Mouse (Mus musculus) neural tube, embryonic 15.5 days (tissue): ENCODE data around the gene C1qc. TPM values are rescaled to one million over a fixed set of nuclear protein-coding genes. Genes with fewer than 3 reads are reported as not detected.
A peak's percentile ranks its signal among the peaks of the same experiment; 100 is the strongest.

Source experiments
- ATAC-seq: fragments of 200-750 bp; cut with Nextera tagmentation; 2 replicates; pipeline ENCODE4 v1.8.0; 2017; ENCODE audit warnings: mild to moderate bottlenecking, moderate TSS enrichment, moderate library complexity; ENCODE audit not compliant: low FRiP score
- H3K27ac ChIP-seq: fragments of 300-500 bp; sonication (generic); replicated peaks from 2 replicates; pipeline ENCODE4 v1.5.1; 2015; ENCODE audit warnings: mild to moderate bottlenecking, inconsistent platforms
- H3K27me3 ChIP-seq: fragments of 300-500 bp; sonication (generic); replicated peaks from 2 replicates; pipeline ENCODE4 v1.6.1; 2015; ENCODE audit warnings: inconsistent platforms
- H3K36me3 ChIP-seq: fragments of 300-500 bp; sonication (generic); 2 replicates; pipeline ENCODE4 v1.6.1; 2015; ENCODE audit warnings: inconsistent platforms
- H3K4me1 ChIP-seq: fragments of 300-500 bp; sonication (generic); 2 replicates; pipeline ENCODE4 v1.6.1; 2015; ENCODE audit warnings: inconsistent platforms
- H3K4me2 ChIP-seq: fragments of 300-500 bp; sonication (generic); 2 replicates; pipeline ENCODE4 v1.6.1; 2015; ENCODE audit warnings: inconsistent platforms, mild to moderate bottlenecking, moderate library complexity
- H3K4me3 ChIP-seq: fragments of 300-500 bp; sonication (generic); replicated peaks from 2 replicates; pipeline ENCODE4 v1.5.1; 2015; ENCODE audit warnings: mild to moderate bottlenecking, inconsistent platforms
- H3K9ac ChIP-seq: fragments of 300-500 bp; sonication (generic); replicated peaks from 2 replicates; pipeline ENCODE4 v1.6.1; 2015; ENCODE audit warnings: mild to moderate bottlenecking, inconsistent platforms
- H3K9me3 ChIP-seq: fragments of 300-500 bp; sonication (generic); replicated peaks from 2 replicates; pipeline ENCODE4 v1.6.1; 2016; ENCODE audit warnings: inconsistent platforms
- WGBS: fragments of 180-500 bp; shearing (Covaris S2); methylation state at CpG from one replicate; pipeline ENCODE4 v1.1.7; 2015; ENCODE audit warnings: mixed read lengths; 5-methylcytosine and 5-hydroxymethylcytosine counted together
- polyA plus RNA-seq: library from polyadenylated mRNA; unstranded; fragments of >200 nt; fragmentation: Nextera tagmentation; extraction: Ambion mirVana; gene quantifications from 2 replicates; pipeline ENCODE4 v1.2.1, GENCODE M21; 2015

Gene C1qc
- polyA plus RNA-seq, 1 experiment from 2014 or later = 28.4 TPM

GRCm38 (mm10) chr4:136895861-136896260, 3.0 kb upstream of the C1qc start:
- H3K4me1 ChIP-seq = peaks cover 14% of the 10 kb centered on the region
- 5% methylated on average over 15 of the region's 15 CpGs for WGBS
- no peak overlapping the region for H3K27ac ChIP-seq
- H3K4me3 ChIP-seq = no peak overlapping the region
- no peaks in the 10 kb centered on the region for H3K9me3 ChIP-seq
- H3K36me3 ChIP-seq = no peaks in the 10 kb centered on the region
- no peak overlapping the region for H3K9ac ChIP-seq
- H3K4me2 ChIP-seq = peak overlapping the region; percentile 48
- no peak for ATAC-seq
- peaks cover 46% of the 10 kb centered on the region for H3K27me3 ChIP-seq

GRCm38 (mm10) chr4:136894821-136895220, 2.0 kb upstream of the C1qc start:
- no peak for ATAC-seq
- WGBS = 73% methylated on average over 4 of the region's 4 CpGs
- H3K27me3 ChIP-seq = peaks cover 48% of the 10 kb centered on the region

GRCm38 (mm10) chr4:136893691-136894543, 1.1 kb upstream of the C1qc start:
- ATAC-seq = peak; percentile 77

More at GRCm38 (mm10) chr4:136894821-136895220, 2.0 kb upstream of the C1qc start:
- Histone ChIP-seq H3K9ac (no peak overlapping the region), H3K36me3 (no peaks in the 10 kb centered on the region), H3K4me3 (no peak overlapping the region), H3K27ac (no peak overlapping the region), H3K9me3 (no peaks in the 10 kb centered on the region), H3K4me2 (no peak overlapping the region), H3K4me1 (peaks cover 14% of the 10 kb centered on the region)

GRCm38 (mm10) chr4:136892371-136892770, 494 bp downstream of the C1qc start:
- Histone ChIP-seq H3K9ac (no peak overlapping the region), H3K27ac (no peak overlapping the region), H3K4me3 (no peak overlapping the region), H3K4me1 (peaks cover 14% of the 10 kb centered on the region), H3K9me3 (no peaks in the 10 kb centered on the region), H3K36me3 (no peaks in the 10 kb centered on the region), H3K4me2 (no peak overlapping the region), H3K27me3 (peaks cover 48% of the 10 kb centered on the region)
- ATAC-seq = no peak
- 54% methylated on average over 7 of the region's 7 CpGs for WGBS

More at GRCm38 (mm10) chr4:136893691-136894543, 1.1 kb upstream of the C1qc start:
- no peak overlapping the region for H3K4me3 ChIP-seq
- no peak overlapping the region for H3K4me2 ChIP-seq
- peaks cover 48% of the 10 kb centered on the region for H3K27me3 ChIP-seq
- H3K9ac ChIP-seq = no peak overlapping the region
- H3K27ac ChIP-seq = no peak overlapping the region
- 4% methylated on average over 9 of the region's 9 CpGs for WGBS
- H3K9me3 ChIP-seq = no peaks in the 10 kb centered on the region
- no peaks in the 10 kb centered on the region for H3K36me3 ChIP-seq
- peaks cover 14% of the 10 kb centered on the region for H3K4me1 ChIP-seq

GRCm38 (mm10) chr4:136891115-136891514, 1.8 kb downstream of the C1qc start:
- WGBS = 88% methylated on average over 4 of the region's 4 CpGs
- H3K9ac ChIP-seq = no peak overlapping the region
- H3K4me1 ChIP-seq = peaks cover 15% of the 10 kb centered on the region
- no peaks in the 10 kb centered on the region for H3K9me3 ChIP-seq
- no peaks in the 10 kb centered on the region for H3K36me3 ChIP-seq
- peaks cover 35% of the 10 kb centered on the region for H3K27me3 ChIP-seq
- no peak overlapping the region for H3K27ac ChIP-seq
- no peak overlapping the region for H3K4me3 ChIP-seq
- no peak overlapping the region for H3K4me2 ChIP-seq
- ATAC-seq = no peak

GRCm38 (mm10) chr4:136889981-136890380, 2.9 kb downstream of the C1qc start:
- no peaks in the 10 kb centered on the region for H3K9me3 ChIP-seq
- H3K4me2 ChIP-seq = no peak overlapping the region
- H3K9ac ChIP-seq = no peak overlapping the region
- ATAC-seq = no peak
- H3K36me3 ChIP-seq = no peaks in the 10 kb centered on the region
- 90% methylated on average over 15 of the region's 15 CpGs for WGBS
- peaks cover 13% of the 10 kb centered on the region for H3K4me1 ChIP-seq
- no peak overlapping the region for H3K27ac ChIP-seq
- peaks cover 27% of the 10 kb centered on the region; the same call in 1 of the 2 replicates for H3K27me3 ChIP-seq
- no peak overlapping the region for H3K4me3 ChIP-seq

GRCm38 (mm10) chr4:136887714-136888113, 5.2 kb downstream of the C1qc start:
- no peak overlapping the region for H3K27ac ChIP-seq
- ATAC-seq = no peak

GRCm38 (mm10) chr4:136886101-136886500, 6.8 kb downstream of the C1qc start, which contains the start of gene C1qb:
Gene C1qb (minus strand): TSS chr4:136886187.
- no peak within 1 kb of the TSS for H3K4me3 ChIP-seq
- no peaks in the 10 kb centered on the region for H3K9me3 ChIP-seq
- no peaks in the 10 kb centered on the region for H3K36me3 ChIP-seq
- H3K27me3 ChIP-seq = peaks cover 4% of the 10 kb centered on the region; the same call in 1 of the 2 replicates
- H3K9ac ChIP-seq = no peak within 1 kb of the TSS
- H3K4me2 ChIP-seq = no peak within 1 kb of the TSS
- H3K4me1 ChIP-seq = peaks cover 8% of the 10 kb centered on the region; the same call in 1 of the 2 replicates
- H3K27ac ChIP-seq = no peak within 1 kb of the TSS
- ATAC-seq = no peak
- WGBS = 80% methylated on average over 7 of the region's 7 CpGs

More at GRCm38 (mm10) chr4:136887714-136888113, 5.2 kb downstream of the C1qc start:
- 77% methylated on average over 5 of the region's 5 CpGs for WGBS
- H3K27me3 ChIP-seq = peaks cover 15% of the 10 kb centered on the region; the same call in 1 of the 2 replicates
- no peaks in the 10 kb centered on the region for H3K9me3 ChIP-seq
- H3K4me3 ChIP-seq = no peak overlapping the region
- peaks cover 8% of the 10 kb centered on the region; the same call in 1 of the 2 replicates for H3K4me1 ChIP-seq
- H3K9ac ChIP-seq = no peak overlapping the region
- H3K4me2 ChIP-seq = no peak overlapping the region
- no peaks in the 10 kb centered on the region for H3K36me3 ChIP-seq

- Histone ChIP-seq H3K4me1 (no peaks in the 10 kb centered on the region), H3K36me3 (no peaks in the 10 kb centered on the region), H3K9me3 (no peaks in the 10 kb centered on the region), H3K4me3 (no peak overlapping the region), H3K27me3 (no peaks in the 10 kb centered on the region), H3K9ac (no peak overlapping the region), H3K27ac (no peak overlapping the region), H3K4me2 (no peak overlapping the region)
- ATAC-seq = no peak
- 35% methylated on average over 5 of the region's 5 CpGs for WGBS
Observed at GRCm38 (mm10) chr4:136878601-136879000, 14.3 kb downstream of the C1qc start.

GRCm38 (mm10) chr4:136878171-136878570, 14.7 kb downstream of the C1qc start:
- ATAC-seq = no peak
- WGBS = 56% methylated on average over 8 of the region's 8 CpGs

GRCm38 (mm10) chr4:136876971-136877370, 15.9 kb downstream of the C1qc start:
- H3K9ac ChIP-seq = no peak overlapping the region
- H3K36me3 ChIP-seq = no peaks in the 10 kb centered on the region
- H3K4me3 ChIP-seq = no peak overlapping the region
- no peak overlapping the region for H3K27ac ChIP-seq
- no peak overlapping the region for H3K4me2 ChIP-seq
- H3K9me3 ChIP-seq = no peaks in the 10 kb centered on the region
- no peaks in the 10 kb centered on the region for H3K4me1 ChIP-seq
- ATAC-seq = no peak
- WGBS = 21% methylated on average over 7 of the region's 7 CpGs
- no peaks in the 10 kb centered on the region for H3K27me3 ChIP-seq

More at GRCm38 (mm10) chr4:136878171-136878570, 14.7 kb downstream of the C1qc start:
- Histone ChIP-seq H3K27me3 (no peaks in the 10 kb centered on the region), H3K36me3 (no peaks in the 10 kb centered on the region), H3K4me3 (no peak overlapping the region), H3K9ac (no peak overlapping the region), H3K4me2 (no peak overlapping the region), H3K27ac (no peak overlapping the region), H3K4me1 (no peaks in the 10 kb centered on the region), H3K9me3 (no peaks in the 10 kb centered on the region)

GRCm38 (mm10) chr4:136875012-136875411, 17.9 kb downstream of the C1qc start:
- H3K4me3 ChIP-seq = no peak overlapping the region
- H3K9ac ChIP-seq = no peak overlapping the region
- no peaks in the 10 kb centered on the region for H3K9me3 ChIP-seq
- H3K4me1 ChIP-seq = no peaks in the 10 kb centered on the region
- no peaks in the 10 kb centered on the region for H3K27me3 ChIP-seq
- WGBS = 79% methylated on average over 14 of the region's 14 CpGs
- no peak for ATAC-seq
- H3K4me2 ChIP-seq = no peak overlapping the region
- H3K36me3 ChIP-seq = no peaks in the 10 kb centered on the region
- no peak overlapping the region for H3K27ac ChIP-seq
